Mouse (Mus musculus) hindbrain, embryonic 11.5 days (tissue): ENCODE results near the gene Nono. TPM values are rescaled to one million over a fixed set of nuclear protein-coding genes. Genes with fewer than 3 reads are reported as not detected.

Experiments used
- ATAC-seq: fragments of 200-750 bp; cut with Nextera tagmentation; 2 replicates; pipeline ENCODE4 v1.8.0; 2017; ENCODE audit warnings: mild to moderate bottlenecking, moderate TSS enrichment, moderate library complexity; ENCODE audit not compliant: low FRiP score
- DNase-seq: peaks from one replicate; pipeline ENCODE4 v3.0.0-alpha.2; 2015; ENCODE audit warnings: low spot score
- H3K27ac ChIP-seq: fragments of 300-500 bp; sonication (generic); 2 replicates; pipeline ENCODE4 v1.5.1; 2014; ENCODE audit warnings: mild to moderate bottlenecking, low read depth, low read length
- H3K27me3 ChIP-seq: fragments of 300-500 bp; sonication (generic); 2 replicates; pipeline ENCODE4 v1.6.1; 2014; ENCODE audit warnings: mild to moderate bottlenecking, low read length, moderate library complexity, mixed read lengths; ENCODE audit not compliant: control insufficient read depth, insufficient read depth
- H3K36me3 ChIP-seq: fragments of 300-500 bp; sonication (generic); 2 replicates; pipeline ENCODE4 v1.6.1; 2014; ENCODE audit warnings: mild to moderate bottlenecking, low read length, moderate library complexity, mixed read lengths; ENCODE audit not compliant: control insufficient read depth, insufficient read depth
- H3K4me1 ChIP-seq: fragments of 300-500 bp; sonication (generic); replicated peaks from 2 replicates; pipeline ENCODE4 v1.6.1; 2014; ENCODE audit warnings: low read length, mixed read lengths; ENCODE audit not compliant: control insufficient read depth, insufficient read depth
- H3K4me2 ChIP-seq: fragments of 300-500 bp; sonication (generic); replicated peaks from 2 replicates; pipeline ENCODE4 v1.6.1; 2014; ENCODE audit warnings: mild to moderate bottlenecking, low read depth, low read length
- H3K4me3 ChIP-seq: fragments of 300-500 bp; sonication (generic); 2 replicates; pipeline ENCODE4 v1.5.1; 2014; ENCODE audit warnings: low read depth, low read length
- H3K9ac ChIP-seq: fragments of 300-500 bp; sonication (generic); 2 replicates; pipeline ENCODE4 v1.6.1; 2014; ENCODE audit warnings: low read depth, low read length
- H3K9me3 ChIP-seq: fragments of 300-500 bp; sonication (generic); 2 replicates; pipeline ENCODE4 v1.6.1; 2016; ENCODE audit warnings: low read length; ENCODE audit not compliant: control insufficient read depth
- WGBS: fragments of 180-500 bp; shearing (Covaris S2); extraction: QIAGEN DNeasy Blood & Tissue Kit; methylation state at CpG from one replicate; pipeline ENCODE4 v1.1.7; 2014; 5-methylcytosine and 5-hydroxymethylcytosine counted together
- polyA plus RNA-seq: library from polyadenylated mRNA; unstranded; fragments of >200 nt; fragmentation: Nextera tagmentation; extraction: Ambion mirVana; gene quantifications from 2 replicates; pipeline ENCODE4 v1.2.1, GENCODE M21; 2014

Nono gene
- polyA plus RNA-seq, 1 experiment from 2014 or later: 550 TPM

DNA sequence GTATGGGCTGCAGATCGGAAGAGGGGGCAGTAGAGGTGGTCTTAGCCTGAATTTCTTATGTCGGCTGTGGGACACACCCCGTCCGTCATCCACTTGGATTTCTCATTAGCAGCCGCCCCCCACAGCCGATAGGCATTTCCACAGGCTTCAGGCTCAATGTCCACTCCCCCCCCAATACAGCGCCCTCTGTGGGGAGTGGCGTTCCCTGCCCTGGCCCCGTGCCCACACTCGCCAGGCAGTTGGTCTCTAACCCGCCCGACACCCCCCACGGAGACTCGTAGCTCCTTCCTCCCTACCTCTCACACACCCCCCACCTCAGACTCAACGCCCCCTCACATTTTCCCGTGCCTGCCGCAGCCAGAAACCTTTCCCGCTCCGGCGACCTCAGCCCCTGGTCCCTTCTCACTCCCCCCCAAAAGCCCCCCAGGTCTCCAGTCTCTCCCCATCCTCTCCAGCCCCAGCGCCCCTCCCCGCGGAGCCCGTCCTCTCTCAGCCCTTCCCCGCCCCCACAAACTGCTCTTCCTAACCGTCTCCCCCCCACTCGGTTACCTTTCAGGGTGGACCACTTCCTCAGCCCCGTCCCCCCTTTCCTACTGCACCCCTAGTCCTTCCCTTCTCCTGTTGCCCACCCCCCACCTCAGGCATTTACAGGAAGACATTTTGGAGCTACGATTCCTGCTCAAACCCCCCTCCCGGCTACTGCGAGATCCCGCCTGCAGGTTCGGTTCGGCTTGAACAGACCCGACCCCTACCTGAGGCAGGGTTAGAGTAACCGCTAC lies 10.0 kb upstream of the Nono start:
- Histone ChIP-seq H3K4me1 (peaks cover 4% of the 10 kb centered on the region; the same call in 1 of the 2 replicates), H3K4me3 (peak overlapping the region; percentile 41), H3K36me3 (no peaks in the 10 kb centered on the region), H3K9me3 (no peaks in the 10 kb centered on the region), H3K9ac (peak overlapping the region; percentile 48), H3K27ac (no peak overlapping the region), H3K4me2 (peak overlapping the region; percentile 46), H3K27me3 (no peaks in the 10 kb centered on the region)
- DNase-seq: peak; percentile 38
- peak; percentile 37 for ATAC-seq
- 18% methylated on average over 26 of the region's 36 CpGs for WGBS

DNA sequence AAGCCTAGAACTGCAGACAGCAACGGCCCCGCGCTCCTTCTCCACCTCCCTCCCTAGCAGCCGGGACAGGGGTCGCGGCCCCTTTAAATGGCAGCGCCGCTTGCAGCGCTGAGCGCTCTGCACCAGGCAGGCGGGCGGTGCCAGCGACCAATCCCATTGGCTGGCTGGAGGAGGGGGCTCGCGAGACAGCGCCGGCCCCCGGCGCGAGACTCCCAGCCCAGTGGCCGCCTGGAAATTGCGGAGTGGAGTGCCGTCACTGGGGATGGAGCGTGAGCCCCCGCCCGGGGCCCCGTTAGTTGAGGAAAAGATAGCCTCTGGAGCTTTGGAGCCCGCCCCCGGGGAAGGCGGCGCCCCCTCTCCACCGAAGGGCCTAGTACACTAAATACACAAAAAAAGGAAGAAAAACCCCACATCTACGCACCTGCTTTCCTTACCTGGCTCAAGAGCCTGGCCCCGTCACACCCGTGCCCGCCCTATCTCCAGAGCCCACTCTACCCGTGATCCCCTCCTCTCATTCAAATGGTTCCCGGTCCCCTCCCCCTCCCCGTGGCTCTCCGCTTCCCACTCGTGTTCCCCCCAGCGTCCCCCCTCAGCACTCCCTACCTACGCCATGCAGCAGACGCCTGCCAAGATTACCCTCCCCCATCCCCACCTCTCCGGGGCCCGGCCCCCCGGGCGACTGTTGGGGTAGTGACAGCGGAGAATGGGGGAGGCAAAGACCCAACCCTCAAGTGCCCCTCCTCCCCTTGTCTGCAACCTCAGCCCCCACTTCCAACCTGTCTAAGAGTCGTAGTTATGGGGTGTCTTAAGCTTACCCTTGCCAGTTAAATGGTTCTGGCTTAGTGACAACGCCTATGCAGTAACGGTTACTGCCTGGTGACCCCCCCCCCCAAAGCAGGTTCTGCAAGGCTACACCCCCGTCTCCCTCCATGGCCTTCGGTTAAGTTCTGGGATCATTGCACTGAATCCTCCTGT lies 9.1 kb upstream of the Nono start:
- H3K9ac ChIP-seq: peak overlapping the region; percentile 56
- H3K4me2 ChIP-seq: peak overlapping the region; percentile 46
- H3K4me1 ChIP-seq: peaks cover 4% of the 10 kb centered on the region; the same call in 1 of the 2 replicates
- peak overlapping the region; percentile 39; the same call in 1 of the 2 replicates for H3K27ac ChIP-seq
- DNase-seq: peak; percentile 85
- WGBS: 15% methylated on average over 47 of the region's 54 CpGs
- H3K4me3 ChIP-seq: peak overlapping the region; percentile 41
- no peaks in the 10 kb centered on the region for H3K9me3 ChIP-seq
- H3K27me3 ChIP-seq: no peaks in the 10 kb centered on the region
- H3K36me3 ChIP-seq: no peaks in the 10 kb centered on the region
- ATAC-seq: peak; percentile 96

DNA sequence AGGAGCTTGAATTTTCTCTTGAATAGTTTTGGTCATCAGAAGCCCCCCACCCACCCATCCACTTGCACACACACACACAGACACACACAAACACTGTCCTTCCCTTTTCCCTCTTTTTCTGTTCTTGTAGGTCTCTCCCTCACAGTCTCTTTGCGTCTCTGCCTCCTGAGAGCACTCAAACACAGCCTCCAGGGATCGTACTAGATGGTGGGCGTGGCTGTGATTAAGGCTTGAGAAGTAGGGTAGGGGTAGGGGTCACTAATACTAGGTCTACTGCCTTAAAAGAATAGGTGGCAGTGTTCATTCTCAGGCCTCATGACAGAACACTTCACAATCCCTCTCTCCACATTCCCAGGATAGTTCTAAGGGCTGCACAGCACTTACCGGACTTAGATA lies 8.4 kb upstream of the Nono start, which contains the start of gene Zmym3:
TSS of gene Zmym3 (minus strand) at position 150 of the 396 bp plus-strand sequence.
- DNase-seq: peak; percentile 13
- Histone ChIP-seq H3K27ac (peak within 1 kb of the TSS; percentile 39; the same call in 1 of the 2 replicates), H3K4me1 (peaks cover 4% of the 10 kb centered on the region; the same call in 1 of the 2 replicates), H3K36me3 (no peaks in the 10 kb centered on the region), H3K9ac (peak within 1 kb of the TSS; percentile 56), H3K27me3 (no peaks in the 10 kb centered on the region), H3K9me3 (no peaks in the 10 kb centered on the region), H3K4me3 (peak within 1 kb of the TSS; percentile 41), H3K4me2 (peak within 1 kb of the TSS; percentile 43)
- 18% methylated on average over 4 of the region's 4 CpGs for WGBS
- no peak for ATAC-seq

DNA sequence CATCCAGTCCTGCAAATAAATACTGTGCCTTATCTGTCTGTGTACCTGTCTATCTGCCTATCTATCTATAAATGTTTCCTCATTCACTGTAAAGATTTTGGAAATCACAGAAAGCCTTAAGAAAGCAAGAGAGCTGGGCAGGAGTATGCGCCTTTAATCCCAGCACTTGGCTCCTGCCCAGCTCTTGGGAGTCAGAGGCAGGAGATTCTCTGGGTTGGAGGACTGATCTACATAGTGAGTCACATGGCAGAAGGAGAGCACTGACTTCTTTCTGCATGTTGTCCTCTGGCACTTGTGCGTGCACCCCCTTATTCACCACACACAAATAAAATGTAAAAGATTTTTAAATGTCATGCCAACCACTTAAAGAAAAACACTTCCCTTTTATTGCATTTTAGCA lies 5.7 kb upstream of the Nono start:
- peaks cover 2% of the 10 kb centered on the region; the same call in 1 of the 2 replicates for H3K4me1 ChIP-seq
- H3K9me3 ChIP-seq: no peaks in the 10 kb centered on the region
- no peaks in the 10 kb centered on the region for H3K36me3 ChIP-seq
- H3K9ac ChIP-seq: no peak overlapping the region
- ATAC-seq (no peak), DNase-seq (no peak)
- H3K4me2 ChIP-seq: no peak overlapping the region
- no peak overlapping the region for H3K4me3 ChIP-seq
- H3K27me3 ChIP-seq: no peaks in the 10 kb centered on the region
- H3K27ac ChIP-seq: no peak overlapping the region
- 76% methylated on average over 2 of the region's 2 CpGs for WGBS

DNA sequence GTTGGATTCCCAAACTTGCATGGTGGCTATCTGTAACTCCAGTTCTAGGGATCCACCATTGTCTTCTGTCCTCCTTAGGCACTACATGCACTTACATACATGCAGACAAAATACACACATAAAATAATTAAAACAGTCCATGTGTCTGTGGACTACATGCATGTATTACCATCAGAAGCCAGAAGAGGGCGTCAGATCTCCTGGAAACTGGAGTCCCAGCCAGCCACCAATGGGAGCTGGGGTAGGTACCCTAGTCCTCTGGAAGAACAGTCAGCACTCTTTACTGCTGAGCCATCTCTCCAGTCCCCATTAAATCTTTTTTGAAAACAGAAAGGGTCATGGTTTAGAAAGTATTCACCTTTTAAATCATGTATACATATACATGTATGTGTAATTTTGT lies 1.3 kb upstream of the Nono start:
- 4% methylated on average over 1 of the region's 1 CpGs for WGBS
- DNase-seq: peak; percentile 25

DNA sequence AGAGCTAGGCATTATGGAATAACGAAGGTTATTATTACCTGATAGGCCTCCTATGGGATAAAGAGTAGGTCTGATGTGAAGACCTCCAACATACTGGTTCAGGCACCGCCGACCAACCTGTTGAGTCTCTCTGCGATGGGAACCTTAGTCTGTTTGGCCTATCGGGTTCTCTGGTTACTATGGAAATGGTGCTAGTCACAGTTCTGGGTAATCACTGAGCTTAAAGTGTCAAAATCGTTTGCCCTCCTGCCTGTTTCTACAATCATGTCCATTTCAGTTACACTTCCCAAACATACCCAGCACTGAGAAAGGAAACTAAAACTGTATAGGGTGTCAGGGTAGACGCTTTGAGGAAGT lies 355 bp upstream of the Nono start:
- 0 out of 2 replicates have a peak, but pooled peaks cover 2% of the 10 kb centered on the region for H3K27me3 ChIP-seq
- no peaks in the 10 kb centered on the region for H3K36me3 ChIP-seq
- H3K4me3 ChIP-seq: peak overlapping the region; percentile 22
- H3K4me2 ChIP-seq: peak overlapping the region; percentile 32
- 31% methylated on average over 7 of the region's 7 CpGs for WGBS
- DNase-seq (no peak), ATAC-seq (no peak; the same call in 1 of the 2 replicates)
- no peaks in the 10 kb centered on the region for H3K4me1 ChIP-seq
- H3K9me3 ChIP-seq: no peaks in the 10 kb centered on the region
- H3K27ac ChIP-seq: peak overlapping the region; percentile 64
- no peak overlapping the region; the same call in 1 of the 2 replicates for H3K9ac ChIP-seq

More for the DNA sequence above, 1.3 kb upstream of the Nono start:
- Histone ChIP-seq H3K9ac (no peak overlapping the region), H3K36me3 (no peaks in the 10 kb centered on the region), H3K4me1 (no peaks in the 10 kb centered on the region), H3K4me2 (no peak overlapping the region), H3K27me3 (no peaks in the 10 kb centered on the region), H3K27ac (no peak overlapping the region), H3K9me3 (no peaks in the 10 kb centered on the region), H3K4me3 (no peak overlapping the region)
- no peak for ATAC-seq

DNA sequence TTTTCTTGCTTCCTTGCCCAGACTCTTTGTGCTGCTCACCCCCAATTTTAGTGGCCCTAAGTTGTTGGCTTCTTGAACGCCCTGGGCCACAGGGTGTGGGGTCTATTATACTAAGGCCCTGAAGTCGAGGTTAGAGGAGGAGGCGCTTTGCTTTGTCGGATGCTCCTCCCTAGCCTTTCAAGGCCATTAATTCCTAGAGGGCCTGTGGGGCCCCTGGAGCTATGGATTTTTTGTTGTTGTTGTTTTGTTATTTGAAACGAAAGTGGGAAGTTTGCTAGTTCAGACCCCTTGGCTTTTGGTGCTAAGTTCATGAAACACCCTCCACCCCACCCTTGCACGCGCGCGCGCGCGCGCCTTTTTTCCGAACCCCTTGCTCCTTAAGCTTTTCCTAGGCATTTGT lies 858 bp downstream of the Nono start:
- H3K27ac ChIP-seq: peak overlapping the region; percentile 94
- H3K4me3 ChIP-seq: peak overlapping the region; percentile 63
- peak; percentile 59 for DNase-seq
- H3K9ac ChIP-seq: peak overlapping the region; percentile 88
- 9% methylated on average over 14 of the region's 14 CpGs for WGBS
- peak; percentile 73 for ATAC-seq
- H3K4me2 ChIP-seq: peak overlapping the region; percentile 51
- H3K9me3 ChIP-seq: no peaks in the 10 kb centered on the region
- H3K27me3 ChIP-seq: 0 out of 2 replicates have a peak, but pooled peaks cover 2% of the 10 kb centered on the region
- no peaks in the 10 kb centered on the region for H3K4me1 ChIP-seq
- H3K36me3 ChIP-seq: no peaks in the 10 kb centered on the region

DNA sequence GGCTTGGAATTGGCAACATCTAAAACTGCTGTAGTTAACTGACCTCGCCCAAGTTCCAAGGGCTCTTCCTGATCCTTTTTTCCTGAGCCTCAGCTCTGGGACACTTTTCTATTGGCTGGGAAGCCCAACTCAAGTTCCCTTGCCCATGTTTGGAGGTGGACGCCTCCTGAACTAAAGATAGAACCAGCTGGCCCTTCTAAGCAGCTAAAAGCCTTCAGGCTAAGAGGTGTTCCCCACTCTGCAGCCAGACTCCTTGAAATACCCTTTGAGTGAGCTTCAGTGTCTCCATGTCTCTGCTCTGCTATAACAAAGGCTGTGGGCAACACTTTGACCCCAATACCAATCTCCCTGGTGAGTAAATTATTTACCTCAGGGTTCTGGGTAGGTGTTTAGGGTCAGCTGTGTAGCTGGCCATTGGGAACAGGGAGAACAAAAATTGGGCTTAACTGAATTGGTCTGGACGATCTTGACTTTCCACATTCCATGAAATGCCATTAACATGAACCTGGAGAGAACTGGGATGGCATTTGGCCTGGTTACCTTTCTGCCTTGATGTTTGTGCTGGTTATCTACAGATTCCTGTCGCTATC lies 19.9 kb downstream of the Nono start, which contains the start of gene Itgb1bp2:
TSS of gene Itgb1bp2 (plus strand) at position 203 of the 590 bp plus-strand sequence.
- WGBS: 82% methylated on average over 4 of the region's 4 CpGs
- DNase-seq: no peak
- H3K36me3 ChIP-seq: no peaks in the 10 kb centered on the region
- no peaks in the 10 kb centered on the region for H3K9me3 ChIP-seq
- no peak within 1 kb of the TSS for H3K9ac ChIP-seq
- no peaks in the 10 kb centered on the region for H3K4me1 ChIP-seq
- no peak within 1 kb of the TSS for H3K27ac ChIP-seq
- H3K4me2 ChIP-seq: no peak within 1 kb of the TSS
- H3K4me3 ChIP-seq: no peak within 1 kb of the TSS
- H3K27me3 ChIP-seq: no peaks in the 10 kb centered on the region
- ATAC-seq: no peak
